Mouse (Mus musculus) embryonic facial prominence, embryonic 15.5 days (tissue): Measurements from ENCODE around the gene Rnls. TPM values are rescaled to one million over a fixed set of nuclear protein-coding genes. Genes with fewer than 3 reads are reported as not detected.

Experiments used
- ATAC-seq: fragments of 200-750 bp; cut with Nextera tagmentation; 2 replicates; pipeline ENCODE4 v1.8.0; 2017; ENCODE audit warnings: low read depth, moderate TSS enrichment; ENCODE audit not compliant: insufficient number of reproducible peaks, low FRiP score, low TSS enrichment
- H3K27ac ChIP-seq: fragments of 300-500 bp; sonication (generic); replicated peaks from 2 replicates; pipeline ENCODE4 v1.5.1; 2015; ENCODE audit warnings: mild to moderate bottlenecking, inconsistent platforms
- H3K27me3 ChIP-seq: fragments of 300-500 bp; sonication (generic); 2 replicates; pipeline ENCODE4 v1.6.1; 2015; ENCODE audit warnings: inconsistent platforms
- H3K36me3 ChIP-seq: fragments of 300-500 bp; sonication (generic); 2 replicates; pipeline ENCODE4 v1.6.1; 2015; ENCODE audit warnings: mild to moderate bottlenecking, inconsistent platforms
- H3K4me1 ChIP-seq: fragments of 300-500 bp; sonication (generic); 2 replicates; pipeline ENCODE4 v1.6.1; 2015; ENCODE audit warnings: inconsistent platforms
- H3K4me2 ChIP-seq: fragments of 300-500 bp; sonication (generic); replicated peaks from 2 replicates; pipeline ENCODE4 v1.6.1; 2015; ENCODE audit warnings: mild to moderate bottlenecking, inconsistent platforms
- H3K4me3 ChIP-seq: fragments of 300-500 bp; sonication (generic); replicated peaks from 2 replicates; pipeline ENCODE4 v1.5.1; 2015; ENCODE audit warnings: mild to moderate bottlenecking, inconsistent platforms
- H3K9ac ChIP-seq: fragments of 300-500 bp; sonication (generic); 2 replicates; pipeline ENCODE4 v1.6.1; 2015; ENCODE audit warnings: inconsistent platforms
- H3K9me3 ChIP-seq: fragments of 300-500 bp; sonication (generic); replicated peaks from 2 replicates; pipeline ENCODE4 v1.6.1; 2016; ENCODE audit warnings: inconsistent platforms
- WGBS: fragments of 180-500 bp; shearing (Covaris S2); methylation state at CpG from one replicate; pipeline ENCODE4 v1.1.7; 2015; 5-methylcytosine and 5-hydroxymethylcytosine counted together
- polyA plus RNA-seq: library from polyadenylated mRNA; unstranded; fragments of >200 nt; fragmentation: Nextera tagmentation; extraction: Ambion mirVana; gene quantifications from 2 replicates; pipeline ENCODE4 v1.2.1, GENCODE M21; 2015

The Rnls gene
- polyA plus RNA-seq, 1 experiment from 2014 or later, result 8.2 TPM

DNA sequence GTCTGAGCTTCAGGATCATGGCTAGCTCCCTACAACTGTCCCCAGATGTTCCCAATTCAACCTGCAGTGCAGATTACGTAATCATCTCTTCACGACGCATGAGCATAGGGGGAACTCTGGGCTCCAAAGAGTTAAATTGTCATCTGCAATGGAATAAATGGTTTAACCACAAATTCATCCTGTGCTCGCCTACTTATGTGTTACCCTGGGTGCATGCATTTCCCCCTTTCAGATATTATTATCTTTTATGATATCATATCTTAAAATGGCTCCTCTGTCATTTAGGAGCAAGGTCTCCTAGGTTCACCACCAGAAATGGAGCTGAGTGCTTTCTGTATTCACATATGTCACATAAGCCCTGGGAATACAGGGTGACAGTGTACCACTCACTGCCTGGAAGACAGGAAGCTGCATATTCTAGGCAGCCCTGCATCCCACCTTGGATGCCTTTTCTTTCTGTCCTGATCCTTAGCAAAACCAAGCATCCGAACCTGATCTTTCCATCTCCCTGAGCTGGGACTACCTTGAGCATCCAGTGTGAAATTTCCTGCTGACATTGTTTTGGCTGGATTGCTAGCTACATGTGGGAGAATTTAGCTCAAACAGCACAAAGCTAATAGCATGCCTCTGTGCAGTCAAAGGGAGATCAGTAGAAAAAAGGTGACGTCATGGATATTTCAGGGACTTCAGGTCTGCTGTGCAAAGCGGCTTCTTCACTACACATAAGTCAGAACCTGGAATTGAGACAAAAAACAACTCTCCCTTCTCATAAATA is 289.9 kb downstream of the Rnls start:
- H3K4me3 ChIP-seq, result no peak overlapping the region
- no peak overlapping the region for H3K9ac ChIP-seq
- no peaks in the 10 kb centered on the region for H3K27me3 ChIP-seq
- no peaks in the 10 kb centered on the region for H3K36me3 ChIP-seq
- no peaks in the 10 kb centered on the region for H3K9me3 ChIP-seq
- H3K27ac ChIP-seq, result no peak overlapping the region
- WGBS, result 45% methylated on average over 7 of the region's 7 CpGs
- ATAC-seq, result no peak; the same call in 1 of the 2 replicates
- peak overlapping the region; percentile 17; the same call in 1 of the 2 replicates for H3K4me2 ChIP-seq
- peaks cover 20% of the 10 kb centered on the region for H3K4me1 ChIP-seq

DNA sequence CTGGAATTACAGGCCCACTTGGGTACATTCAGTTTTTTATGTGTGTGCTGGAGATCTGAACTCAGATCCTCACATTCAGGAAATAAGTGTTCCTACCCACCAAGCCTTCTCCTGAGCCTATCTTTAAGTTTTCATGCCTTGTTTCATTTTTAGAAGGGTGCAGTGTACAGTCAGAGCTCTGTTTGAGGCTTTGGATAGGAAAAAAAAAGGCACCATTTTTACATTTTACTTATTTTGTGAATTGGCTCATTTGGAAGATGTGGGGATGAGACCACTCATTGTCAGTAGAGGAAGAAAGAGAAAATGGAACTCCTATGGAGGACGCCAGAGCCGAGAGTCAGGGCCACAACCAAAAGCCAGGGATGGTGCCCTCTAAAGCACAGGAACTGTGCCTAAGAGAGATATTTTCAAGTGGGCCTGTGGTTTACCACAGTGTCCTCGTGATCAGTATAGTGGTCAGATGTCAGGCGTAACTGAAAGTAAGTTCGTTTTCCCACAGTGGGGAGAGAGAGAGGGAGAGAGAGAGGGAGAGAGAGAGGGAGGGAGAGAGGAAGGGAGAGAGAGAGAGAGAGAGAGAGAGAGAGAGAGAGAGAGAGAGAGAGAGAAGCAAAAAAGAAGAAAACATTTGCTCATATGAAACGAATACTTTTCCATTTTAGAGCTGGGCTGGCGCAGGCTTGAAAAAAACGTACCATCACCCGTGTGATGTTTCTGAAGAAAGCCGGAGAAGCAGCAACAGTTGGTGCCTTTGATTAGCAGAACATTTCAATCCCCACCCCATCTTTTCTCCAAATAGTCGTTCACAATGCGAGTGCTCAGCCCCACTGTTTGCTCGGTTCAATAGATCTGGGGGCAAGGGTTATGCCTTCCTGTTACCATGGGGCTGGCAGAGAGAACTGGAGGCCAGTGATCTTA is 290.7 kb downstream of the Rnls start:
- H3K36me3 ChIP-seq, result no peaks in the 10 kb centered on the region
- H3K27me3 ChIP-seq, result no peaks in the 10 kb centered on the region
- no peak overlapping the region for H3K27ac ChIP-seq
- H3K4me3 ChIP-seq, result no peak overlapping the region
- H3K9me3 ChIP-seq, result no peaks in the 10 kb centered on the region
- ATAC-seq, result no peak
- 40% methylated on average over 13 of the region's 13 CpGs for WGBS
- H3K9ac ChIP-seq, result no peak overlapping the region
- peaks cover 20% of the 10 kb centered on the region for H3K4me1 ChIP-seq
- peak overlapping the region; percentile 17; the same call in 1 of the 2 replicates for H3K4me2 ChIP-seq

DNA sequence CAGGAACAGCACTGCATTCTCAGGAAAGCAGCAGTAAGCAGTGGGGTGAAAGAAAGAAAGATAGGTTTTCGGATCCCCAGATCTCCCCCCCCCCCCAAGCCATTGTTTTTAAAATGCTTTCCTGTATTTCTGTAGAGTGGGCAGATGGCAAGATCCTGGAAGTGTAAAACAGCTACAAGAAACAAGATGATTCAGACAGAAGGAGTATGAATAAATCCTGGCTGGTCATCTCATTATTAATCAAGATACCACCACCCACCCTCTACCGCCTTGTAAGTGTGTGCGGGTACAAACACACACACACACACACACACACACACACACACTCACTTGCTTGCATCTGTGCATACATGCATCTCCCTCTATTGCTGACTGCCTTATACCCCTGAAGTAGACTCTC is 291.5 kb downstream of the Rnls start:
- Histone ChIP-seq H3K4me3 (no peak overlapping the region), H3K27ac (no peak overlapping the region), H3K27me3 (no peaks in the 10 kb centered on the region), H3K4me2 (no peak overlapping the region), H3K9me3 (no peaks in the 10 kb centered on the region), H3K9ac (no peak overlapping the region), H3K36me3 (no peaks in the 10 kb centered on the region), H3K4me1 (peaks cover 20% of the 10 kb centered on the region)
- no peak for ATAC-seq
- WGBS, result 72% methylated on average over 3 of the region's 3 CpGs

DNA sequence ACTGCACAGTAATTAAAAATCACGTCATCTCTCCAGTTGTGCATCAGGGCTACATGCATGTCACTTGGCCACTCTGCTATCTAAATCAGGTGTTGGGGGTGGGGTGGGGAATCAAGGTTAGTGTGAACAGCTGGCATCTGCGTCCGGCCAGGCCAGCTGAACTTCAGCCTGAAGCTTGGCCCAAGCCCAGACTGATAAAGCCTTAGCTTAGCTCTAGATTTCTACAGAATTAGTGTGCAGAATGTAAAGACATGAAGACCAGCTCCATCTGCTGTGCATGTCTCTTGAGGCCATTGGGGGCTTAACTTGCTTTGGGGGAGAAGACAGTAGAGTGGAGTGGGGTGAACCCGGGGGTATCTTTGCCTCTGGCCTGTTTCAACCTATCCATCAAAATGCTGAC is 292.1 kb downstream of the Rnls start:
- Histone ChIP-seq H3K27me3 (no peaks in the 10 kb centered on the region), H3K4me3 (no peak overlapping the region), H3K9me3 (no peaks in the 10 kb centered on the region), H3K27ac (no peak overlapping the region), H3K9ac (no peak overlapping the region), H3K4me2 (no peak overlapping the region), H3K36me3 (no peaks in the 10 kb centered on the region), H3K4me1 (peaks cover 20% of the 10 kb centered on the region)
- no peak for ATAC-seq
- 64% methylated on average over 4 of the region's 4 CpGs for WGBS

DNA sequence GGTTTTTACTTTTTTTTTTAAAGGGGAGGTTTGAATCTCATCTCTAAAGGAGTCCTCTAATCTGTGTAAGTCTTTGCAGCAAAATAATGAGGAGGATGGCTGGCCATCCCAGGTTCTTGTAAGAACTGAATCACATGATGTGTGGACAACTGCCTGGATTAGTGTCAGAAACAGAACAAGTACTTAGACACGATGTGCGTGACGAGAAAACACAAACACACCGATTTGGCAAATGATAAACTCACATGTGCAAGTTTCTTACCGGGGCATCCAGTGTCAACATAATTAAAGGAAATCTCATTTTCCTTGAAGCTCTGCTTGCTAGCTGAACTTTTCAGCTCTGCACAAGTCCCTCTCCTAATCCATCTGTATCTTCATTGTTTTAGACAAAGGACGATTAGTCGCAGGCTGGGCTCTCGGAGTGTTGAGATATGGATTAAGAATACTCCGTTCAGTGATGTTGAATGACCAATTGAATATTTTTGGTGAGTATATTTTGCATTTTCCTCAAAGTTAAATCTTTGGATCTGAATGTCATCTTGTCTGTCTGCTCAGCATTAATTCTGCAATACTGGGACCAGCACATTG is 292.8 kb downstream of the Rnls start:
- 62% methylated on average over 9 of the region's 9 CpGs for WGBS
- Histone ChIP-seq H3K4me1 (peaks cover 20% of the 10 kb centered on the region), H3K9me3 (no peaks in the 10 kb centered on the region), H3K9ac (no peak overlapping the region), H3K27me3 (no peaks in the 10 kb centered on the region), H3K4me2 (no peak overlapping the region), H3K27ac (no peak overlapping the region), H3K4me3 (no peak overlapping the region), H3K36me3 (no peaks in the 10 kb centered on the region)
- no peak for ATAC-seq

DNA sequence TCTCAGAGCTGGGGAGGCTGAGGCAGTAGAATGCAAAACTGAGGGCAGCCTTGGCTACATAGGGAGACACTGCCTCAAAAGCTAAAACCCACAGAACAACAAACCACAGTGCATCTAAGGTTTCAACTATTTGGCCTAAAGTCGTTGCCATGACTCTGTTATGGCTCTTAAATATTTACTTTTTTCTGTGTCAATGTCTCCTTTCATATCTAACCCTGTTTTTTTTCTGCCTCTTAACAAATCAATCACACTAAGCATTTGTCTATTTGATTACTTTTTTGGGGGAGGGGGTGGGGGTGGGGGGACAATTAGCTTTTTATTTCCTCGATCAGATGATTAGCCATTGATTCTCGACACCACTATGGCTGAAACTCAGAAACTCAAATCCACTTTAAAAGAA is 294.4 kb downstream of the Rnls start:
- H3K9ac ChIP-seq, result no peak overlapping the region
- 52% methylated on average over 3 of the region's 3 CpGs for WGBS

DNA sequence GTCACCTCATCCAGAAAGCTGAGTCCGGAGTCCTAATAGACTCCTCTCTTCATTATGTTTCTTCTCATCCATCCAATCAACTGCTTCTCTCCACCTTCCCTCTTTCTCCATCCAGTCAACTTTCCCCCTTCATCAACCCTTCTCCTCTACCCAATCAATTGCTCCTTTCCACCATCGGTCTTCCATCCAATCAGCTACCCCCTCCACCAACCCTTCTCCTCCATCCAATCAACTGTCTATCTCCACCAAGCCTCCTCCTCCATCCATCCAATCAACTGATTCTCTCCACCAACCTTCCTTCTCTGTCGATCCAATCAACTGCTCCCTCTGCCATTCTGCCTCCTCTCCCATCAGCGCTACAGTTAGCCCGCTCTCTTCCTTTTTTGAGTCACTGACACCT is 295.5 kb downstream of the Rnls start:
- over 99% methylated on average over 5 of the region's 5 CpGs for WGBS
- H3K9ac ChIP-seq, result no peak overlapping the region
- H3K4me3 ChIP-seq, result no peak overlapping the region
- H3K27ac ChIP-seq, result no peak overlapping the region
- H3K4me1 ChIP-seq, result peaks cover 10% of the 10 kb centered on the region
- no peak overlapping the region for H3K4me2 ChIP-seq
- no peak for ATAC-seq
- H3K36me3 ChIP-seq, result no peaks in the 10 kb centered on the region
- H3K27me3 ChIP-seq, result no peaks in the 10 kb centered on the region
- no peaks in the 10 kb centered on the region for H3K9me3 ChIP-seq

More for the DNA sequence above, 294.4 kb downstream of the Rnls start:
- H3K27me3 ChIP-seq, result no peaks in the 10 kb centered on the region
- H3K4me1 ChIP-seq, result peaks cover 20% of the 10 kb centered on the region
- H3K4me2 ChIP-seq, result no peak overlapping the region
- H3K27ac ChIP-seq, result no peak overlapping the region
- no peak overlapping the region for H3K4me3 ChIP-seq
- H3K9me3 ChIP-seq, result no peaks in the 10 kb centered on the region
- no peaks in the 10 kb centered on the region for H3K36me3 ChIP-seq
- ATAC-seq, result no peak

DNA sequence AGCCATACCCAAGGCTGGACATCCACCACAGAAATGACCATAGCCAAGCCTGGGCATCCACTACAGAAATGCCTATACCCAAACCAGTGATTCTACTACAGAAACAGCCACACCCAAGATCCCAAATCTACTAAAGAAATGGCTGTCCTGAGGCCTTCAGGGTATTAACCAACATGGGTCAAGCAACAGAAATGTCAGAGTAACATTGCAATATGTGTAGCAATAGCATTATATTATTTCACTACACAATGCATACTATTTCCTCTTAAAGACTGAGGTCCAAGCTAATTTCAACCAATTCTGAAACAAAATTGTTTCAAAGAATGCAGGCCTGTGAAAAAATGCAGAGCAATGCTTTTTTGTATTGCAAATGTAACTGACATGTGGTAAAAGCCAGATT is 299.5 kb downstream of the Rnls start:
- Histone ChIP-seq H3K9me3 (no peaks in the 10 kb centered on the region), H3K27ac (no peak overlapping the region), H3K4me1 (no peaks in the 10 kb centered on the region), H3K9ac (no peak overlapping the region), H3K27me3 (no peaks in the 10 kb centered on the region), H3K36me3 (no peaks in the 10 kb centered on the region), H3K4me3 (no peak overlapping the region), H3K4me2 (no peak overlapping the region)
- ATAC-seq, result no peak

DNA sequence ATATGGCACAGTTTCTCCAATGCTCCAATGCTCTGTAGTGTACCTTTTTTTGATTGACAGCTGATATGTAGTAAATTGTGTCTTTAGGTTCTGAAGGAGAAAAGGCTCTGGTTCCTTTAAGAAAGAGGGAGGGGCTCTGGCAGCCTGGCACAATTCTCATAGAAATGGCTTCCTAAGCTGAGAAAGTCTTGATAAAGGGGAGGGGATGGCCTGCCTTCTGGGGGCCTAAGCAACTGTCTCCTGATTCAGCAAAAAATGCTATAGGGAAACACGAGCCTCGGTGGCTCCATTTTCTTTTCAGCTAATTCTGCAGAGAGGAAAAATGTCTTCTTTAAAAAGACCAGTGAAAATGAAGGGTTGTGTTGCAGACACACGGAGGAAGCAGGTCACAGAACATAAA is 300.8 kb downstream of the Rnls start:
- Histone ChIP-seq H3K9ac (no peak overlapping the region), H3K27ac (no peak overlapping the region), H3K36me3 (no peaks in the 10 kb centered on the region), H3K9me3 (no peaks in the 10 kb centered on the region), H3K4me3 (no peak overlapping the region), H3K4me1 (no peaks in the 10 kb centered on the region), H3K4me2 (no peak overlapping the region), H3K27me3 (no peaks in the 10 kb centered on the region)
- ATAC-seq, result no peak
- WGBS, result 52% methylated on average over 3 of the region's 3 CpGs

DNA sequence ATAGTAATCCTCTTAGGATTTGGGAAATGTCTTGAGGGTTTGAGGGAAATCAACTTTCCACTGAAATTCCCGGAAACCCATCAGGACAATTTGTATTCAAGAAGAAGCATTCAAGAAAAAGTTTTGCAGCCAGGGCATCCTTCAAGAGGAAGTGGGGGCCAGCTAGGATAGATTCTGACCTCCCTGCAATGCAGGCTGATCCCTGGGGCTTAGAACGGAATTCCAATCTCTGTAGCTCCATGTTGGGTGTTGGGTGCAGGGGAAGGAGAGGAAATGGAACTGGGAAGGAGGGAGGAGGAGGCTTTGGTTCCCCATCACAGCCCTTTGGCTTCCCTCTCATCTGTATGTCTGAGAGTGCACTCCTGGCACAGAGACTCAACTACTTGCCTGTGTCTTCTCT is 303.2 kb downstream of the Rnls start:
- H3K27me3 ChIP-seq, result no peaks in the 10 kb centered on the region
- no peak overlapping the region for H3K4me3 ChIP-seq
- no peaks in the 10 kb centered on the region for H3K4me1 ChIP-seq
- ATAC-seq, result no peak
- H3K9me3 ChIP-seq, result no peaks in the 10 kb centered on the region
- H3K9ac ChIP-seq, result no peak overlapping the region
- no peak overlapping the region for H3K27ac ChIP-seq
- no peaks in the 10 kb centered on the region for H3K36me3 ChIP-seq
- no peak overlapping the region for H3K4me2 ChIP-seq
- 58% methylated on average over 2 of the region's 2 CpGs for WGBS

DNA sequence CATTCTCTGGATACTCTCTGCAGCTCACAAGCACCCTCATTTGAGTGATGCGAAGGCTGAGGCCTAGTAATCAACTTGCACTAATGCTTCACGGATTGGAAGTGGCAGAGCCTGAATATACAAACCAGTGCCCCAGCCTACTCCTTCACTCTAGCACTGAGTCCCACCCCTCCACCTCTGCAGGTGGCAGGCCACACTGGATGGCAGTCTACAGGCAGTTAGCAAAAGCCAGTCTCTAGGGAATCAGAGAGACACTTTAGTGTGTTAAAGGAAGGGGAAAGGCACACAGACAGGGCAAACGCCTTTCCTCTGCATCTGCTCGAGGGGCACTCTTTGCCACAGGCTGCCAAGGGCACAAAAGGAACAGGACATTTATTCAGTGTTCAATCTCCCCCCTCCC is 304.1 kb downstream of the Rnls start:
- no peak for ATAC-seq
- Histone ChIP-seq H3K4me1 (no peaks in the 10 kb centered on the region), H3K36me3 (no peaks in the 10 kb centered on the region)

More for the DNA sequence above, 304.1 kb downstream of the Rnls start:
- Histone ChIP-seq H3K9ac (no peak overlapping the region), H3K27me3 (no peaks in the 10 kb centered on the region), H3K4me3 (no peak overlapping the region), H3K27ac (no peak overlapping the region), H3K4me2 (no peak overlapping the region), H3K9me3 (no peaks in the 10 kb centered on the region)
- WGBS, result 66% methylated on average over 4 of the region's 4 CpGs
